Mouse (Mus musculus) limb, embryonic 10.5 days (tissue): ENCODE data around the gene Tenm2. TPM values are rescaled to one million over a fixed set of nuclear protein-coding genes. Genes with fewer than 3 reads are reported as not detected.

Experiments
- DNase-seq: peaks from one replicate; pipeline ENCODE4 v3.0.0-alpha.2; 2017; ENCODE audit warnings: low spot score
- H3K27ac ChIP-seq: fragments of 300-500 bp; sonication (generic); 2 replicates; pipeline ENCODE4 v1.5.1; 2016; ENCODE audit warnings: mild to moderate bottlenecking
- H3K27me3 ChIP-seq: fragments of 300-500 bp; sonication (generic); 2 replicates; pipeline ENCODE4 v1.6.1; 2016; ENCODE audit warnings: low read depth, mild to moderate bottlenecking; ENCODE audit not compliant: poor library complexity, severe bottlenecking
- H3K36me3 ChIP-seq: fragments of 300-500 bp; sonication (generic); 2 replicates; pipeline ENCODE4 v1.6.1; 2016; ENCODE audit warnings: mild to moderate bottlenecking, moderate library complexity
- H3K4me1 ChIP-seq: fragments of 300-500 bp; sonication (generic); 2 replicates; pipeline ENCODE4 v1.6.1; 2016
- H3K4me3 ChIP-seq: fragments of 300-500 bp; sonication (generic); 2 replicates; pipeline ENCODE4 v1.5.1; 2016; ENCODE audit warnings: mild to moderate bottlenecking, moderate library complexity
- H3K9me3 ChIP-seq: fragments of 300-500 bp; sonication (generic); replicated peaks from 2 replicates; pipeline ENCODE4 v1.6.1; 2016; ENCODE audit warnings: mild to moderate bottlenecking
- WGBS: fragments of 180-500 bp; shearing (Covaris S2); methylation state at CpG from one replicate; pipeline ENCODE4 v1.1.7; 2016; 5-methylcytosine and 5-hydroxymethylcytosine counted together
- polyA plus RNA-seq: library from polyadenylated mRNA; unstranded; fragments of >200 nt; fragmentation: Nextera tagmentation; extraction: Ambion mirVana; gene quantifications from 2 replicates; pipeline ENCODE4 v1.2.1, GENCODE M21; 2016

Gene Tenm2
- polyA plus RNA-seq, 1 experiment from 2014 or later, result 0.60 TPM

DNA sequence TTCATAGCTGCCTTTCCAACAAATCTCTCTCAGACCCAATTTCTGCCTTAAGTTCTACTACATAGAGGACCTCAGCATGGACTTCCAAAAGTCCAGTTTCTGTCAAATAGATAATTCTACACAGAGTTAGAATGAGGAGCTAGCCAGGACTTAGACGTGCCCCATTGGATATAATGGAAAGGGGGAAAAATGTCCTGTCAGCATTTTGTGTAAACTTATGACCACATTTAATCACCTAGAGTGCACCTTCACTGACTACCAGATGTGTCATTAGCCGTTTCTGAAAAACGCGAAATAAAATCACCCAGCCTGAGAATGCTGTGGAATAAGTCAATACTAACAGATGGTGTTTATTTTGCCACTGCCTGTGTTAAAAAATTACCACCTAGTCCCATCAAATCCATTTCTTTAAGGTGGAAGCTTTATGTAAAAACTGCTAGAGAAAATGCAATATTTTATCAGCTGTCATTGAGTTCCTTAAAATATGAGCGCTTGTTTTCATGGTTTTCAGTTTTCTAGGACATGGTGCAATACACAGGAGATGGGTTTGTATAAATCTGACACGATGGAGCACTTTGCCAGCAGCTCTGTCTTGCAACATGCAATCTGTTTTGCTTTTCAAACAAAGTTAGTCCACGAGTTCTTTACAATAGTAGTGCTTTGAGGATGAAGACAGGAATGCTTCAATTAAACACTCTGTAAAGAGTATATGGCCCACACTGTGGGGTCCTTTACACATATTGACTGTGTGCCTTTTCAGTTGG, 674.8 kb downstream of the Tenm2 start:
- no peak overlapping the region for H3K4me3 ChIP-seq
- no peaks in the 10 kb centered on the region for H3K27me3 ChIP-seq
- peaks cover 3% of the 10 kb centered on the region; the same call in 1 of the 2 replicates for H3K4me1 ChIP-seq
- no peak overlapping the region for H3K27ac ChIP-seq
- WGBS, result 84% methylated on average over 7 of the region's 7 CpGs
- DNase-seq, result no peak
- H3K36me3 ChIP-seq, result no peaks in the 10 kb centered on the region
- no peaks in the 10 kb centered on the region for H3K9me3 ChIP-seq

- H3K4me1 ChIP-seq, result no peaks in the 10 kb centered on the region
- no peak overlapping the region for H3K27ac ChIP-seq
- H3K36me3 ChIP-seq, result no peaks in the 10 kb centered on the region
- DNase-seq, result no peak
- H3K4me3 ChIP-seq, result no peak overlapping the region
- no peaks in the 10 kb centered on the region for H3K9me3 ChIP-seq
- 88% methylated on average over 6 of the region's 6 CpGs for WGBS
- H3K27me3 ChIP-seq, result no peaks in the 10 kb centered on the region
These were observed 678.4 kb downstream of the Tenm2 start for GRCm38 (mm10) chr11:36557316-36557715.

GRCm38 (mm10) chr11:36553286-36553685, 682.5 kb downstream of the Tenm2 start:
- Histone ChIP-seq H3K9me3 (no peaks in the 10 kb centered on the region), H3K4me1 (peaks cover 13% of the 10 kb centered on the region), H3K36me3 (no peaks in the 10 kb centered on the region), H3K4me3 (no peak overlapping the region), H3K27ac (no peak overlapping the region), H3K27me3 (no peaks in the 10 kb centered on the region)
- DNase-seq, result no peak
- WGBS, result 68% methylated on average over 5 of the region's 5 CpGs

- Histone ChIP-seq H3K27ac (no peak overlapping the region; the same call in 1 of the 2 replicates), H3K27me3 (no peaks in the 10 kb centered on the region), H3K9me3 (no peaks in the 10 kb centered on the region), H3K4me3 (no peak overlapping the region), H3K4me1 (peaks cover 13% of the 10 kb centered on the region), H3K36me3 (no peaks in the 10 kb centered on the region)
- DNase-seq, result no peak
- WGBS, result 62% methylated on average over 4 of the region's 4 CpGs
These were observed 685.1 kb downstream of the Tenm2 start for GRCm38 (mm10) chr11:36550649-36551048.

DNA sequence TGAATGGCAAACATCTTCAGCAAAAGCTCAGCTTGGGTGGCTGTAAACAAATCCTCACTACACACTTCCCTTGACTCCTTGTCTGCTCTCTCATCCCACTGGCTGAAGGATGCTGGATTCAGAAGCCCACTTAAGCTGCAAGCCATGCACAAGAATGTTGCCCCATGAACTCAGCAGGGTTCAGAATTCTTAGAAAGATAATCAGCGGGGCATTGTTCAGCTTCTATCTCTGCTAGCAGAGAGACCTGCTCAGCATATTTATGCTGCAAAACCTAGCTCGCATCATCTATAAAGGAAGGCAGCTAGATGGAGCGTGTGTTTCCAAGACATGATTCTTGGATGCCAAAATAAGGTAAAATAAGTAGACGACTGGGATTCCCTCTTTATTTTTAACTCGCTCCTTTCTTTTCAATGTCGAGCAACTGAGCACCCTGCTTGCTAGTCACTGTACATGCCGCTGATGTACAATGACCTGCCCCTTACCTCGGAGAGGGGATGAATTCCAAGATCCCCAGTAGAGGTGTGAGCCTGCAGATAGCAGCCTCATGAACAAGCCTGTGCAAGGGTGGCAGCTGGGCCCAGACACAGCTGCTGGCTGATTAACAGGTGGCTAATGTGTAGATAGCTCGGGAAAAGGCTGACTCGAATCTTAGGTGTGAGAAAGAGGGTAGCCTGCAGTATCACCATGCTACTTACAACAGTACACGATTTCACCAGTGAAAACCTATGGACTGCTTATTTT, 686.2 kb downstream of the Tenm2 start:
- 86% methylated on average over 11 of the region's 11 CpGs for WGBS
- H3K4me1 ChIP-seq, result peaks cover 13% of the 10 kb centered on the region

DNA sequence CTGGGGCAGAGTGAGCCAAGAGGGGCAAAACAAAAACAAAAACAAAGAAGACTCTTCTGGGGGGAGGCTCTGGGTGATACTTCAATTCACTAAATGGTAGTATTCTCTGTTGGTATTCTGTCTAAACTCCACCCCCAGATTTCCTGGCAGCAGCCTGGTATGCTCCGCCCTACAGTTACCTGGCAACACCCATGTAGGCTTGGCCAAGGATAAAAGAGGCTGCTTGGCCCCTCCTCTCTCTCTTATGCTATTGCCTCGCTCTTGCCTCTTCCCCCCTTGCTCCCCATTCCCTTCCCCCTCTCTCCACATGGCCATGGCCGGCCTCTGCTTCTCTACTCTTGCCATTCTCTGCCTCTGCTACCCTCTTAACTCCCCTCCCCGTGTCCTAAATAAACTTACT, 687.6 kb downstream of the Tenm2 start:
- DNase-seq, result no peak
- Histone ChIP-seq H3K27me3 (no peaks in the 10 kb centered on the region), H3K4me3 (no peak overlapping the region), H3K4me1 (peaks cover 13% of the 10 kb centered on the region), H3K36me3 (no peaks in the 10 kb centered on the region), H3K27ac (no peak overlapping the region), H3K9me3 (no peaks in the 10 kb centered on the region)
- WGBS, result 83% methylated on average over 4 of the region's 4 CpGs

More for the DNA sequence above, 686.2 kb downstream of the Tenm2 start:
- H3K36me3 ChIP-seq, result no peaks in the 10 kb centered on the region
- H3K27me3 ChIP-seq, result no peaks in the 10 kb centered on the region
- no peaks in the 10 kb centered on the region for H3K9me3 ChIP-seq
- no peak overlapping the region for H3K27ac ChIP-seq
- H3K4me3 ChIP-seq, result no peak overlapping the region
- no peak for DNase-seq

- Histone ChIP-seq H3K27ac (no peak overlapping the region), H3K36me3 (no peaks in the 10 kb centered on the region), H3K4me1 (no peaks in the 10 kb centered on the region), H3K9me3 (no peaks in the 10 kb centered on the region), H3K4me3 (no peak overlapping the region), H3K27me3 (no peaks in the 10 kb centered on the region)
- 87% methylated on average over 4 of the region's 4 CpGs for WGBS
- no peak for DNase-seq
These were observed 697.6 kb downstream of the Tenm2 start for GRCm38 (mm10) chr11:36538144-36538543.

GRCm38 (mm10) chr11:36537573-36538133, 698.1 kb downstream of the Tenm2 start:
- Histone ChIP-seq H3K4me1 (no peaks in the 10 kb centered on the region), H3K27ac (no peak overlapping the region), H3K4me3 (no peak overlapping the region), H3K9me3 (no peaks in the 10 kb centered on the region), H3K27me3 (no peaks in the 10 kb centered on the region), H3K36me3 (no peaks in the 10 kb centered on the region)
- 90% methylated on average over 9 of the region's 9 CpGs for WGBS
- DNase-seq, result no peak

DNA sequence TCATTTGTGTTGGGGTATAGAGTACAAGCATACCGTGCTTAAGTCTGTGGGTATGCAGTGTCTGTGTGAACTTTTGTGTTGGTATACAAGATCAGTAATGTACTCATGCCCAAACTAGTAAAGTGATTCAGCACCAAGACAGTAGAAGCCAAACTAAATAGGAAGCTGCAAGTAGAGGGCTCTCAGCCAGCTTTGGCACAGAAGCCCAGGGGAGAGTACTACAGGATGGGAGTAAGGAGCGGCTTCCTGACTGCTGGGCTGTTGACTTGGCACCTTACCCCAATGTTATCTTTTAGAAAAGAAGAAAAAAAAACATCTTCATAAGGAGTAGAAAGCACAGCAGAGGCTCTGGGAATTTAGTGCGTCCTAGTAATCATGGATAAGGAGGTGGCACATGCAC, 700.2 kb downstream of the Tenm2 start:
- Histone ChIP-seq H3K27ac (no peak overlapping the region), H3K36me3 (no peaks in the 10 kb centered on the region), H3K9me3 (no peaks in the 10 kb centered on the region), H3K4me1 (no peaks in the 10 kb centered on the region), H3K27me3 (no peaks in the 10 kb centered on the region), H3K4me3 (no peak overlapping the region)
- WGBS, result 86% methylated on average over 3 of the region's 3 CpGs
- no peak for DNase-seq

DNA sequence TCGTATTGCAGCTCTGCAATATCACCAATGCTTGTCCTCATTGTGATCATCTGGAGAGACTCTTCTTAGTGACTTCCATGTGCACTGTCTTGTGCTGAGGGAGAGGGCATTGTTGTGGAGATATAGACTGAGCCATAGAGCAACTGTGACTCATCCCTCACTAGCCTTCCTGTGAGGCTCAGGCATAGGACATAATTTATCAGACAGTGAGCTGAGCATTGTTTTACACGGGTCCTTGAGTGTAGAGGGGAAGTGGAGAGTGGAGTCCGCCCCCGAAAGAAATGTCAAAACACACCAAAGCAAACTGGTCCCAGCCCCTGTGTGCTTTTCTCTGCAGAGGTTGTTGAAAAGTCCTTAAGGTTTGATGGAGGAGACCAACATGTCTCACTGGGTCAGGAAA, 704.1 kb downstream of the Tenm2 start:
- Histone ChIP-seq H3K27ac (no peak overlapping the region), H3K4me3 (no peak overlapping the region), H3K36me3 (no peaks in the 10 kb centered on the region), H3K27me3 (no peaks in the 10 kb centered on the region), H3K4me1 (0 out of 2 replicates have a peak, but pooled peaks cover 3% of the 10 kb centered on the region), H3K9me3 (no peaks in the 10 kb centered on the region)
- no peak for DNase-seq
- 79% methylated on average over 4 of the region's 4 CpGs for WGBS

- 0 out of 2 replicates have a peak, but pooled peaks cover 3% of the 10 kb centered on the region for H3K4me1 ChIP-seq
- no peaks in the 10 kb centered on the region for H3K36me3 ChIP-seq
- DNase-seq, result no peak
- no peaks in the 10 kb centered on the region for H3K27me3 ChIP-seq
- 59% methylated on average over 4 of the region's 4 CpGs for WGBS
- H3K4me3 ChIP-seq, result no peak overlapping the region
- H3K27ac ChIP-seq, result no peak overlapping the region
- H3K9me3 ChIP-seq, result no peaks in the 10 kb centered on the region
These were observed 708.3 kb downstream of the Tenm2 start for GRCm38 (mm10) chr11:36527509-36527908.

DNA sequence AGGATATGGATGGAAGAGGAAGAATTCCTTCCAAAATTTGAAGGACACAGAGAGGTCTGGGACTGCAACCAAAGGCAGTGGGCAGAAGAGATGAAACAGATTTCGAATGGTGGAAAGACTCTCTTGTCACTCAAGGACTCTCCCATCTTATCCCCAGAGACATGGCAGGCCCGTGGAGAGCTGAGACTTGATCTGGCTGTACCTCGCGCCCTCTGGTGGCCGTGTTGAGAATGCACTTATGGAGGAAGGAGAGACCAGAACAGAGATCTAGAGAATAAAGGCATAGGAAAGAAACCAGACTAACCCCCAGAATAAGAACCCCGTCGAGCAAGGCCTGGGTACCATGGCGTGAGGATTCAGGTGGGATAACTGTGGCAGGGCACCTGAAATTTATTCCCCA, 709.4 kb downstream of the Tenm2 start:
- no peak overlapping the region for H3K27ac ChIP-seq
- H3K4me3 ChIP-seq, result no peak overlapping the region
- no peaks in the 10 kb centered on the region for H3K27me3 ChIP-seq
- H3K9me3 ChIP-seq, result no peaks in the 10 kb centered on the region
- DNase-seq, result peak; percentile 91
- 0 out of 2 replicates have a peak, but pooled peaks cover 3% of the 10 kb centered on the region for H3K4me1 ChIP-seq
- 15% methylated on average over 8 of the region's 8 CpGs for WGBS
- H3K36me3 ChIP-seq, result no peaks in the 10 kb centered on the region

DNA sequence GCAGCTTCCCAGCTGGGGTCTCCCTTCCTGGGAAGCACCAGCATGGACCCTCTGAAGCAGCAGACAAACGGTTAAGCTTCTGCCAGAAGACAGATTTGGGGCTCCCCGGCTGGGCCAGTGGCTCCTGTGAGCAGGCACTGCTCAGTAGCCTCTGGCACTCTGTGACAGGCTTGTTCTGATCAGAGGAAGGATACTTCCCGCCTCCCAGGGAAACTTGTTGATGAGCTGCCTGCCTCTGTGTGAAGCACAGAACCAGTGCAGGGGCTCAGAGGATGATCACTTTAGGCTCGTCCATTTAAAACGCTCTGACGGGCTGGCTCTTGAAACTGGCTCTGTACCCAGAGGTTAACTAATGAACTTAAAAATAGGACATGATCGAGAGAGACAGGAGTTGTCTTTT, 723.3 kb downstream of the Tenm2 start:
- Histone ChIP-seq H3K4me1 (peaks cover 13% of the 10 kb centered on the region), H3K4me3 (no peak overlapping the region), H3K27ac (no peak overlapping the region), H3K9me3 (no peaks in the 10 kb centered on the region), H3K27me3 (no peaks in the 10 kb centered on the region), H3K36me3 (no peaks in the 10 kb centered on the region)
- 44% methylated on average over 7 of the region's 7 CpGs for WGBS
- no peak for DNase-seq
